Mouse (Mus musculus): ENCODE measurements around the gene Osbpl6. TPM values are rescaled to one million over a fixed set of nuclear protein-coding genes. Genes with fewer than 3 reads are reported as not detected.

The Osbpl6 gene
- total RNA-seq (2021) = 1 to 10 TPM; 4.7 to 5.0 TPM

DNA sequence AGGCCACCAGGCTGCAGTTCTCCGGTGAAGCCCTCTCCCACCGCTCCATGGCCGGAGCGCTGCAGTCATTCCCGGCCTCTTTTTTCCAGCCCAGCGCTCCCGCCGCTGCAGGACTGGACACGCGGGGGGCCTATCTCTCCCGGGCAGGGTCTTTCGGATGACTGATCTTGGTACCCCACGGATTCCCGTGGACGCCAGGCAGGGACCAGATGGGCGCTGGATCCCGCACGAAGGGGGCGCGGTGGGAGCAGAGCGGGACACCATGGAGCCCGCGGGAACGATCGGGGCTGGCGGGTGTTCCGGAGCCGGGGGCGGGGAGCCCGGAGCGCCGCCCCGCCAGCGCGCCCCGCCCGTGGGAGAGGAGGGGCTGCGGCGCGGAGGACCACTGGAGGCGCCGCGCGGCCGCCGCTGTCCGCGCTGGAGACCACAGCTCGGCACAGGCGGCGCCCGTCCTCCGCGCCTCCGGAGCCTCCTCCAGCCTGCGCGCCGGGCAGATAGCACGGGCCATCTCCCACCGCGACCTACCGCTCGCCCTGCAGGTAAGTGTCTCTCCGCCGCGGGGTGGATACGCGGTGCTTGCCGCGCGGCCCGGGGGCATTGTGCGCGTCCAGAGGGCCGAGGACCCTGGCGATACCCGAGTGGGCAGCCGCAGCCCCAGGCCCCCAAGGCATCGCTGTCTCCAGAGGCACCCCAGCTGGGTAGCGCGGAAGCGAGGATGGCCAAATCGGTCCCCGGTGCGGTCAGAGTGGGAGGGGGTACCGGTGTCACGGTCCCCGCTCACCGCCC lies at the start of gene Osbpl6:
TSS of gene Osbpl6 (plus strand) at position 358 of the 786 bp plus-strand sequence.
- peak; percentile 73 for DNase-seq

- DNase-seq = no peak
These were observed 46.1 kb upstream of the Osbpl6 start, which contains the start of gene Cyct for GRCm38 (mm10) chr2:76360226-76360625. TSS of gene Cyct (minus strand) at chr2:76360450.

- peak; percentile 37 for DNase-seq
These were observed 44.2 kb upstream of the Osbpl6 start for GRCm38 (mm10) chr2:76362111-76362510.

DNA sequence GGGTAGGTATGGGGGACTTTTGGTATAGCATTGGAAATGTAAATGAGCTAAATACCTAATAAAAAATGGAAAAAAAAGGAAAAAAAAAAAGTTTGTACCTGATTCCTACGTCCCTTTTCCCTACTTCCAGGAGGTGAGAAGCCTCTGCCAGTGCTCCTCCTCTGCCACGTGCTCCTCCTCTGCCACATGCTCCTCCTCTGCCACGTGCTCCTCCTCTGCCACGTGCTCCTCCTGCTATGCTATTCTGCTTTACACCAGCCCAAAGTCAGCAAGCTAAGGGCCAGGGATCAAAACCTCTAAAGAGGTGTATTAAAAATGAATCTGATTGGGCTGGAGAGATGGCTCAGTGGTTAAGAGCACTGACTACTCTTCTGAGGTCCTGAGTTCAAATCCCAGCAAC lies 40.5 kb upstream of the Osbpl6 start:
- DNase-seq = no peak

- peak; percentile 88 for DNase-seq
These were observed 39.0 kb upstream of the Osbpl6 start for GRCm38 (mm10) chr2:76367188-76367922.

- DNase-seq = no peak
These were observed 37.2 kb upstream of the Osbpl6 start for GRCm38 (mm10) chr2:76368861-76369660.

DNA sequence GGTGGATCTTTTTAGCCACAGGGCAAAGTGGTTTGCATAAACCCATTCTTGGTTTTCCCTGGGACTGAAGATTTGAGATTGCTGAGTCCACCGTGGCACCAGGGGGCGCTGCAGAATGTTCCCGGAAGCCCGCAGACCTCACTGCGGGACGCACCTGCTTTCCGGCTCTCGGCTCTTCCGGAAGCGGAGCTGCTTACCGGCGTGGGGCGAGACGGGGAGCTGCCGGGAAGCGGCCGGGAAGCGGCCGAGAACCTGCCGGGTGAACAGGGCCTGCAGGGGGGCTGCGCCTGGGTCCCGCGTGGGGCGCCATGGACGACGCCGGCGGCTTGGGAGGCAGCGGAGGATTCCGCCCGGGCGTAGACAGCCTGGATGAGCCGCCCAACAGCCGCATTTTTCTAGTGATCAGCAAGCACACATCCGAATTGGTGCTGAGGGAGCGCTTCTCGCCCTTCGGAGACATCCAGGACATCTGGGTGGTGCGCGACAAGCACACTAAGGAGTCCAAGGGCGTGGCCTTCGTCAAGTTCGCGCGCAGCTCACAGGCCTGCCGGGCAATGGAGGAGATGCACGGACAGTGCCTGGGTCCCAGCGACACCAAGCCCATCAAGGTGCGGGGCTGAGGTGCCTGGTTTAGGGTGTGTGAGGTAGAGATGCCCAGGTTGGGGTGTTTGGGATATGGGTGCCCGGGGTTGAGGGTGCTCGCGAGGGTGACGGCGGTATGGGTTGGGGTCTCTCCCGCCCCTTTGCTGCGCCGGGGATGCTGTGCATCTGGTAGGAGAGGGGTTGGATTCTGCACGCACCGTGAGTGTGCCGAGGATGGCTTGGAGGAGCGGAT lies 36.3 kb upstream of the Osbpl6 start, which contains the start of gene Rbm45:
TSS of gene Rbm45 (plus strand) at position 164 of the 835 bp plus-strand sequence.
- DNase-seq = peak; percentile 91

DNA sequence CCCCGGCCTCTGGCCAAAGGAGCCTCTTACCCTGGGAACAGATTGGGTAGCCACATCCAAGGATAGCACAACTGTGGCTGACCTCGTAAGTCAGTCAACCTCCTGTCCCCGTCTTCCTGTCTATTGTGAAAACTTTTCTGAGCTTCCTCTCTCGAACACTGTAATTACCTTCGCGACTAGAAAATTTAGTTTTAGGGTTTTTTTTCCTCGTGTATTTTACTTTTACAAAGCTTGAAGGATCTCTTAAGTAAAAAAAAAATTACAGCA lies 35.7 kb upstream of the Osbpl6 start:
- DNase-seq = no peak

DNA sequence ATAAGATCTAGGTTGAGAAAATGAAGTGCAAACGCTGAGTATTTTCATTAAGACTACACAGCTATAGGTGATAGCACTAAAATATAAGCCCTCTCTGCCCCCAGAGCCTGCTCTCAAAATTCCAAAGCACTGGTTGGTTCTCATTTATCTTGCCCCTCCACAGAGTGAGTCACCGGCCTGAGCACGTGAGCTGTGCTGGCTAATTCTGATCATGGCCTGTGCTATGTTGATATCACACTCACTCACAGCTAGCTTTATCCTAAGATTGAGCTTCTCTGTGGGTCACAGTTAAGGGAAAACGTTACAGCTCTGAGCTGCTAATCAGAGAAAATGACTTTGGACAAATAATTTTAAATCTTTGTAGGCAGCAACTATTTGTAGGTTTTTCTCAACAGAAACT lies 34.1 kb upstream of the Osbpl6 start:
- peak; percentile 52 for DNase-seq

DNA sequence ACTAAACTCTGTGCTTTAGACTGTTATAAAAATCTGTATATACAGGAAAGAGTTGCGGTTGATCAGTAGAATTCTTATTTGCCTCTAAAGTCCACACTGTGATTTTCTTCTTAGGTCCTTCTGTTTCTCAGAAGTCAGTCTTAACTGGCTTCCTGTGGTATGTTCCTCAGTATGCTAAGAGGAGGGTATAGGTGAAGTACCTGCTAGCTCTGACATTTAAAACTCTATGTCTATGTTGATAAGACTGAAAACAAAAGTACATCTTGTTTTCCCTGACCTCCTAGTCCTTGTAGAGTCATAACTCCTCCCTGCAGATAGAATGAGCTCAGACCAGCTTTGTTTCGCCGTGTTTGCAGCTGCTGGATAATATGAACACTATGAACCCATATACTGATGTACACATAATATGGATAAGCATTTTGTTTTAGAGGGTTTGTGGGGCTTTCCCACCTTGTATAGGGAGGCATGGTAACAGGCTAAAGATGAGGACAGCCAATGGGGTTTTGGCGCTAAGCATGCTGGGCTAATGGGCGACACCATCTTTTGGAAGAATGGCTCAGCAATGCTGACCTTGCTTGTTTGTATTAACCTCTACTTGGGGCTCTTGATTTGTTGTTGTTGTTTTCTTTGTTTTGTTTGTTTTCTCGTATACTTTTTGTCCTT lies 31.6 kb upstream of the Osbpl6 start:
- DNase-seq = no peak

DNA sequence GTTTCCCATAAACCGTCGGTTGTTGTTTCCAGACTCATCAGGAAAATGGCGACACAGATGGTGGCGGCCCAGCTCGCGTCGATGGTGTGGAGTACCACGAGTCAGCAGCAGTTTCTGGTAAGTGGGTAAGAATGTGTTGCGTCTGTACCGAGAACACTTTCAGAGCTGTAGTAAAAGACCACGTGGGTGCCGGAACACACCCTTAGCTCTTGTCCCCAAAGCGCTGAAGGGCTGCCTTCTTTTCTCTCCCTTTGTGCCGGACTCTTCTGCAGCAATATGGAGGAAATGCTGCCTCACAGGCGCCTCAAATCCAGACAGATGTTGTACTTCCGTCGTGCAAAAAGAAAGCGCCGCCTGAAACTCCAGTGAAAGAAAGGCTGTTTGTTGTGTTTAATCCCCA lies 27.7 kb upstream of the Osbpl6 start:
- no peak for DNase-seq

DNA sequence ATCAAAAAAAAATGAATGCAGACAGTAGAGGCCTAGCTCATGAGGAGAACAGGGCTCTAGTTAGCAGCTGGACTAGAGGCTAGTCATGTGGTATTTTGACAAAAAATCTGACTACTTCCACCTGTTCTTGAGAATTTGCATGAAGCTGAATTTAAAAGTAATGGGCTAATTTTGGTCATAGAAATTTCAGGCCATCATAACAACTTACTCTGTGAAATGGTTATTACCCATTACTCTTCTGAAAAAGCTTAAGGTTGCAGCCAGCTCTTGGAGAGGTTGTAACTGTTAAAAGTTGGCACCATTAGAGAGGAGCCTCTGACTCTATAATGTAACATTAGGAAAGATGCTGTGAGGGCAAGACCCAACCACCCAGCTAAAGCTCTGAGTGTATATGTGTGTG lies 19.8 kb upstream of the Osbpl6 start:
- DNase-seq = no peak

DNA sequence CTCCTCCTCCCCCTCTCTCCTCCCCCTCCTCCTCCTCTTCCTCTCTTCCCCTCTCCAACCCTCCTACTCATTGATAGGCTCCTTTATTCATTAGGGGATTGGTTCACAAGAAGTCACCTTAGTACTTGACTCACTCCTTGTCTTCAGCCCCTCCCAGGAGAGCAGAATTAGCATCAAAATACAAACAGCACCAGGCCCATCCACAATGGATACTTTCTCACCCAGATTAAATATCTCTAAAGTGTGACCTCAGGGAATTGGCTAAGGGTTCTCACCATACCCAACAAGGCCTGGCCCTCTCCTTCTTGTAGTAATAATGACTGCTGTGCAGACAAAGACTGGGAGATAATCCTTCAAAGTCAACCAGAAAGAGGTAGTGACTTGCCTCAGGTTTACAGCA lies 6.1 kb upstream of the Osbpl6 start:
- DNase-seq = no peak

- DNase-seq = no peak
These were observed 635 bp upstream of the Osbpl6 start for GRCm38 (mm10) chr2:76405596-76406150.

- DNase-seq = peak; percentile 61
These were observed 681 bp downstream of the Osbpl6 start for GRCm38 (mm10) chr2:76406937-76407441.

DNA sequence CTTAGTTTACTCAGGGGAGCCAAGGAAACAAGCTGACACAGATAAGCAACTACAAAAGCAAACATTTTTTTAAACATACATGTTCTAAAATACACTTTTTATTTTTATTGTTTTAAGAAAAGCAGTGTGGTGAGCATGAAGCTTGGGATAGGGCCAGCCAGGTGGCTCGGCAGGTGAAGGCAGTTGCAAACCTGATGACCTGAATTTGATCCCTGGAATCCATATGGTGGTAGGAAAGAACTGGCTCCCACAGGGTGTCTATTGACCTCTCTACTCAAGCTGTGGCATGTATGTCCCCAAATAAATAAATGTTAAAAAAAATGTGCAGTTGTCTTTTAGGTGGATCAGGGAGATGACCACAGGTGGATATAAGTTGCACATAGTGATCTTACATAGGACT lies 3.2 kb downstream of the Osbpl6 start:
- no peak for DNase-seq

DNA sequence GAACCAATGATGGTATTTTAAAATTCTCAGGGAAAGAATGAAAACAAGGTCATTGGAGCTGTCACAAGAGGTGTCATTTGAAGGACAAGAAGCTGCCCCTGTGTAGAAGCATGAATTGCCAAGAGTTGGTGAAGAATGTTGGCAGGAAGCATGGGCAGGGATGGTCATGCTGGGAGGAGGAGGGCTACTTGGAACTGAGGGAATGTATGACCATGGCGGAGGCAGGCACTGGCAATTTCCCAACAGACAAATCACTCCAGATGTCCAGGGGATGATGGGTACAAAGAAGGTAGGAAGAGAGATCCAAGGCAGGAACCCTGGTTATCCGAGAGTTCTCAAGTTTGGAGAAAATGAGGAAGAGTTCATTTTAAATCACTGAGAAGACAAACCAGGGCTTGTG lies 3.7 kb downstream of the Osbpl6 start:
- DNase-seq = no peak

- no peak for DNase-seq
These were observed 6.6 kb downstream of the Osbpl6 start for GRCm38 (mm10) chr2:76412924-76413323.

DNA sequence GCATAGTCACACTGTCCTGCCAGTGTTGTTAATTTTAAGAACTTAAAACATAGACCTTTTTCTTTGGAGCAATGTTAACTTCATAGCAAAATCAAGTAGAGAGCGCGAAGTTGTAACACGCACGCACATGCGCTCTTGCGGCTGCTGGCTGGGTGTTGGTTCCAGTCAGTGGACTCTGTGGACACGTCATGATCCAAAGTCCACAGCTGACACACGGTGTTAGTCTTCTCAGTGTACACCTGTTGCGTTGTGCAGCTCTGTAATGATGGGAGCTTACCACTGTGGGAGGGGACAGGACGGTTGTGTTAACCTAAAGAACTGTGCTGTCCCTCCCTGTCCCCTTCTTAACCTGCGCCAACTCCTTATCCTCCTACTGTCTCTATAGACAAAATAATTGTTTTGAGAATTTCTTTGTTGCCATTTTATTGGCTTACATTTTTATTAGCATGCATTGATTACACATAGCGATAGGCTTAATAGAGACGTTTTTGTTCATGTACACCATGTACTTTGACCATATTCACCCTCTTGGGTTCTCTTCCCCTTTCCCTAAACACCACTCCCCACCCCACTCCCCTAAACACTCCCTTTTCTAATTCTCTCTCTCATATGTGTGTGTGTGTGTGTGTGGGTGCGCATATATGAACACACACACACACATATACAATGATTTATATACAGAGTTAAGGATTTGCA lies 11.3 kb downstream of the Osbpl6 start:
- DNase-seq = no peak

DNA sequence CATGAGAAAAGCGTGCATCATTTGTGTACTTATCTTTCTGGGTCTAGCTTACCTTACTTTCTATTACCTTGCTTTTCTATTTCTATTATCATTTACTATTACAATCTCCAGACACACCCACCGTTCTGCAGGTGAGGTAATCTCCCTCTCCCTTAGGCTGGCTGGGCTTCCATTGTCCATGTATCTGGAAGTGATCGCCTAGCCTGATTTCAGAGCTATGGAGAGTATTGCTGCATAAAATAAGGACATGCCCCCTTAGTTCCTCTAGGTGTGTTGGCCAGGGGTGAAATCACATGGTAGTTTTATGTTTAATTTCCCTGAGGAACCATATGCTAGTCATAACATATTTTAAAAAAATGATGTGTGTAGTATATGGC lies 11.8 kb downstream of the Osbpl6 start:
- DNase-seq = no peak

Data from heart, postnatal 4 days (tissue).